Mouse (Mus musculus) urinary bladder, adult 18-20 months (tissue): Measurements from ENCODE around the gene Slc25a22.

Source experiments
- DNase-seq, 2 experiments: peaks; one replicate each; pipeline ENCODE4 v3.0.0; 2022; ENCODE audit warnings: low spot score in 2 of 2, mixed read lengths in 2 of 2

Gene Slc25a22

GRCm38 (mm10) chr7:141472226-141472625 lies 34.5 kb upstream of the Slc25a22 start:
- DNase-seq = no peak

GRCm38 (mm10) chr7:141471236-141471635 lies 33.5 kb upstream of the Slc25a22 start:
- DNase-seq = no peak

GRCm38 (mm10) chr7:141470637-141470944 lies 32.9 kb upstream of the Slc25a22 start:
- DNase-seq = no peak

GRCm38 (mm10) chr7:141469901-141470636 lies 32.4 kb upstream of the Slc25a22 start:
- DNase-seq = no peak

GRCm38 (mm10) chr7:141469352-141469751 lies 31.7 kb upstream of the Slc25a22 start:
- no peak for DNase-seq

GRCm38 (mm10) chr7:141468522-141469211 lies 31.0 kb upstream of the Slc25a22 start:
- DNase-seq = peak in 1 of 2 experiments; percentile 56

GRCm38 (mm10) chr7:141468164-141468521 lies 30.5 kb upstream of the Slc25a22 start:
- no peak for DNase-seq

- peak; percentile 89 to 94 for DNase-seq
These were observed 29.7 kb upstream of the Slc25a22 start, which contains the start of gene Cd151 for GRCm38 (mm10) chr7:141467230-141468030. TSS of gene Cd151 (plus strand) at chr7:141467392.

- DNase-seq = no peak
These were observed 29.0 kb upstream of the Slc25a22 start for GRCm38 (mm10) chr7:141466607-141467148.

- DNase-seq = no peak
These were observed 28.3 kb upstream of the Slc25a22 start for GRCm38 (mm10) chr7:141466045-141466394.

GRCm38 (mm10) chr7:141465388-141466044 lies 27.8 kb upstream of the Slc25a22 start:
- no peak for DNase-seq

GRCm38 (mm10) chr7:141464603-141465201 lies 27.0 kb upstream of the Slc25a22 start:
- DNase-seq = no peak

GRCm38 (mm10) chr7:141463824-141464602 lies 26.3 kb upstream of the Slc25a22 start:
- DNase-seq = no peak

- DNase-seq = no peak
These were observed 24.7 kb upstream of the Slc25a22 start for GRCm38 (mm10) chr7:141462333-141462821.

GRCm38 (mm10) chr7:141461521-141462332 lies 24.0 kb upstream of the Slc25a22 start:
- no peak for DNase-seq

GRCm38 (mm10) chr7:141460391-141461113 lies 22.9 kb upstream of the Slc25a22 start, which contains the start of gene Cracr2b:
TSS of gene Cracr2b (plus strand) at chr7:141461094.
- DNase-seq = no peak

- DNase-seq = no peak
These were observed 22.3 kb upstream of the Slc25a22 start for GRCm38 (mm10) chr7:141460001-141460390.

GRCm38 (mm10) chr7:141459301-141459711 lies 21.6 kb upstream of the Slc25a22 start:
- DNase-seq = no peak

- no peak for DNase-seq
These were observed 21.0 kb upstream of the Slc25a22 start for GRCm38 (mm10) chr7:141458661-141459060.
